Mouse (Mus musculus): Measurements from ENCODE around the gene Rpap2.

Rpap2 gene

GRCm38 (mm10) chr5:107687592-107688498 is 90.7 kb downstream of the Rpap2 start:
- DNase-seq, result peak; percentile 74 to 79

- DNase-seq, result no peak
These were observed 91.3 kb downstream of the Rpap2 start for GRCm38 (mm10) chr5:107688499-107688866.

- DNase-seq, result no peak
These were observed 97.8 kb downstream of the Rpap2 start for GRCm38 (mm10) chr5:107695019-107695418.

- no peak for DNase-seq
These were observed 101.7 kb downstream of the Rpap2 start for GRCm38 (mm10) chr5:107698888-107699287.

GRCm38 (mm10) chr5:107700873-107701272 is 103.7 kb downstream of the Rpap2 start:
- DNase-seq, result no peak

GRCm38 (mm10) chr5:107701658-107702057 is 104.5 kb downstream of the Rpap2 start:
- DNase-seq, result no peak

- DNase-seq, result no peak
These were observed 106.1 kb downstream of the Rpap2 start for GRCm38 (mm10) chr5:107703207-107703763.

- DNase-seq, result peak in 1 of 2 experiments; percentile 36
These were observed 108.6 kb downstream of the Rpap2 start for GRCm38 (mm10) chr5:107705756-107706155.

GRCm38 (mm10) chr5:107706262-107706661 is 109.1 kb downstream of the Rpap2 start:
- DNase-seq, result no peak

- no peak for DNase-seq
These were observed 111.1 kb downstream of the Rpap2 start for GRCm38 (mm10) chr5:107708124-107708797.

Measured in lung, postnatal 4 days (tissue).